Mouse (Mus musculus) G1E (cell line): ENCODE data around the gene Fam104a.

Experiments used
- CTCF ChIP-seq: IDR thresholded peaks from 2 replicates; pipeline ENCODE4 v1.5.1; 2012; ENCODE audit warnings: low read depth, low read length, inconsistent platforms, mixed read lengths
- GATA1 ChIP-seq: IDR thresholded peaks from 2 replicates; pipeline ENCODE4 v1.6.1; 2012; ENCODE audit warnings: borderline replicate concordance, low read length, inconsistent platforms, mixed read lengths
- TAL1 ChIP-seq: conservative IDR thresholded peaks from 2 replicates; pipeline ENCODE4 v1.6.1; 2012; ENCODE audit warnings: low read depth, low read length, inconsistent platforms, mixed read lengths

- TF ChIP-seq CTCF (no peak), TAL1 (no peak), GATA1 (no peak)
These were observed 15.7 kb upstream of the Fam104a start for GRCm38 (mm10) chr11:113699643-113700042.
